Mouse (Mus musculus) lung, embryonic 15.5 days (tissue): ENCODE data around the gene Tmem63c. TPM values are rescaled to one million over a fixed set of nuclear protein-coding genes. Genes with fewer than 3 reads are reported as not detected.

Experiments
- ATAC-seq: fragments of 200-750 bp; cut with Nextera tagmentation; 2 replicates; pipeline ENCODE4 v1.8.0; 2017; ENCODE audit warnings: moderate number of reproducible peaks, borderline replicate concordance; ENCODE audit not compliant: low FRiP score, low TSS enrichment; ENCODE audit errors: extremely low read depth
- H3K27ac ChIP-seq: fragments of 300-500 bp; sonication (generic); 2 replicates; pipeline ENCODE4 v1.5.1; 2015; ENCODE audit warnings: moderate library complexity, mild to moderate bottlenecking, inconsistent platforms
- H3K27me3 ChIP-seq: fragments of 300-500 bp; sonication (generic); 2 replicates; pipeline ENCODE4 v1.6.1; 2015; ENCODE audit warnings: inconsistent platforms
- H3K36me3 ChIP-seq: fragments of 300-500 bp; sonication (generic); 2 replicates; pipeline ENCODE4 v1.6.1; 2015; ENCODE audit warnings: inconsistent platforms
- H3K4me1 ChIP-seq: fragments of 300-500 bp; sonication (generic); 2 replicates; pipeline ENCODE4 v1.6.1; 2015; ENCODE audit warnings: inconsistent platforms
- H3K4me2 ChIP-seq: fragments of 300-500 bp; sonication (generic); 2 replicates; pipeline ENCODE4 v1.6.1; 2015; ENCODE audit warnings: inconsistent platforms, mild to moderate bottlenecking, moderate library complexity
- H3K4me3 ChIP-seq: fragments of 300-500 bp; sonication (generic); 2 replicates; pipeline ENCODE4 v1.5.1; 2015; ENCODE audit warnings: mild to moderate bottlenecking, inconsistent platforms
- H3K9ac ChIP-seq: fragments of 300-500 bp; sonication (generic); 2 replicates; pipeline ENCODE4 v1.6.1; 2015; ENCODE audit warnings: inconsistent platforms
- H3K9me3 ChIP-seq: fragments of 300-500 bp; sonication (generic); 2 replicates; pipeline ENCODE4 v1.6.1; 2016; ENCODE audit warnings: inconsistent platforms
- WGBS: fragments of 180-500 bp; shearing (Covaris S2); methylation state at CpG from one replicate; pipeline ENCODE4 v1.1.7; 2015; 5-methylcytosine and 5-hydroxymethylcytosine counted together
- microRNA-seq: library from miRNA; unstranded; fragments of <30 nt; microRNA quantifications from one replicate; pipeline ENCODE4, GENCODE M21; 2016
- polyA plus RNA-seq: library from polyadenylated mRNA; unstranded; fragments of >200 nt; fragmentation: Nextera tagmentation; extraction: Ambion mirVana; gene quantifications from 2 replicates; pipeline ENCODE4 v1.2.1, GENCODE M21; 2015

Tmem63c gene
- polyA plus RNA-seq, 1 experiment from 2014 or later: 0.07 TPM

GRCm38 (mm10) chr12:87138768-87139167, 117.6 kb downstream of the Tmem63c start:
- WGBS: 59% methylated on average over 2 of the region's 2 CpGs
- Histone ChIP-seq H3K9me3 (no peaks in the 10 kb centered on the region), H3K27ac (no peak overlapping the region), H3K4me3 (no peak overlapping the region), H3K27me3 (no peaks in the 10 kb centered on the region), H3K36me3 (no peaks in the 10 kb centered on the region), H3K4me1 (no peaks in the 10 kb centered on the region), H3K9ac (no peak overlapping the region), H3K4me2 (no peak overlapping the region)
- ATAC-seq: no peak

Small RNA genes within 50 kb of the gene (microRNA-seq; reads per million reads assigned to microRNA genes)
- not detected for gene Gm25847

Other genes starting within 250 kb of the Tmem63c start
- 49.4 and 50.0 TPM in 2 replicates for gene Irf2bpl, start 136.5 kb upstream of the Tmem63c start, polyA plus RNA-seq
- 18.0 and 19.2 TPM in 2 replicates for gene Cipc, start 74.3 kb upstream of the Tmem63c start, polyA plus RNA-seq
- gene Zdhhc22, start 30.9 kb upstream of the Tmem63c start, polyA plus RNA-seq: 0.12 TPM in 1 of 2 replicates, not detected in the other
- 6.4 and 7.1 TPM in 2 replicates for gene Ngb, start 81.2 kb downstream of the Tmem63c start, polyA plus RNA-seq
- gene Gstz1, start 125.8 kb downstream of the Tmem63c start, polyA plus RNA-seq: 33.3 and 34.4 TPM in 2 replicates
- gene Pomt2, start 126.6 kb downstream of the Tmem63c start, polyA plus RNA-seq: 16.4 and 16.8 TPM in 2 replicates
- 1.3 and 1.9 TPM in 2 replicates for gene Samd15, start 178.4 kb downstream of the Tmem63c start, polyA plus RNA-seq
- 2.2 and 2.6 TPM in 2 replicates for gene Tmed8, start 179.1 kb downstream of the Tmem63c start, polyA plus RNA-seq
- 0.26 and 0.39 TPM in 2 replicates for gene Noxred1, start 217.4 kb downstream of the Tmem63c start, polyA plus RNA-seq
- 40.7 and 41.1 TPM in 2 replicates for gene Vipas39, start 244.9 kb downstream of the Tmem63c start, polyA plus RNA-seq
- gene Ahsa1, start 245.1 kb downstream of the Tmem63c start, polyA plus RNA-seq: 219 and 232 TPM in 2 replicates